Mouse (Mus musculus): ENCODE measurements around the gene Gm40460.
"Not testable (repeated sequence)": the region's sequence is repeated elsewhere in the genome, so short reads cannot be mapped to it uniquely, and the experiment has no call there.

The Gm40460 gene

GRCm38 (mm10) chr7:142240978-142241377 lies at the start of gene Gm40460:
Gene Gm40460, minus strand, starts transcription at chr7:142241078.
- no peak for DNase-seq

- not testable (repeated sequence) for DNase-seq
Observed at GRCm38 (mm10) chr7:142285910-142286612, 45.2 kb upstream of the Gm40460 start.

GRCm38 (mm10) chr7:142285130-142285835 lies 44.4 kb upstream of the Gm40460 start:
- DNase-seq, result peak; percentile 34

- peak; percentile 89 for DNase-seq
Observed at GRCm38 (mm10) chr7:142284615-142285080, 43.8 kb upstream of the Gm40460 start.

- DNase-seq, result peak; percentile 38
Observed at GRCm38 (mm10) chr7:142284023-142284591, 43.2 kb upstream of the Gm40460 start.

- not testable (repeated sequence) for DNase-seq
Observed at GRCm38 (mm10) chr7:142282847-142283246, 42.0 kb upstream of the Gm40460 start.

GRCm38 (mm10) chr7:142279291-142279690 lies 38.4 kb upstream of the Gm40460 start:
- not testable (repeated sequence) for DNase-seq

- DNase-seq, result peak; percentile 56
Observed at GRCm38 (mm10) chr7:142278183-142278582, 37.3 kb upstream of the Gm40460 start.

GRCm38 (mm10) chr7:142274263-142274662 lies 33.4 kb upstream of the Gm40460 start, which contains the start of gene Gm4559:
Gene Gm4559, minus strand, starts transcription at chr7:142274363.
- not testable (repeated sequence) for DNase-seq

GRCm38 (mm10) chr7:142258254-142258653 lies 17.4 kb upstream of the Gm40460 start, which contains the start of gene Gm2431:
Gene Gm2431, minus strand, starts transcription at chr7:142258354.
- DNase-seq, result not testable (repeated sequence)

- DNase-seq, result no peak
Observed at GRCm38 (mm10) chr7:142255517-142255916, 14.6 kb upstream of the Gm40460 start.

GRCm38 (mm10) chr7:142249824-142250223 lies 8.9 kb upstream of the Gm40460 start:
- peak; percentile 4 for DNase-seq

GRCm38 (mm10) chr7:142231540-142231939 lies 9.3 kb downstream of the Gm40460 start:
- DNase-seq, result no peak

- not testable (repeated sequence) for DNase-seq
Observed at GRCm38 (mm10) chr7:142229871-142230270, 11.0 kb downstream of the Gm40460 start, which contains the start of gene Krtap5-5. Gene Krtap5-5, minus strand, starts transcription at chr7:142229971.

GRCm38 (mm10) chr7:142224518-142224917 lies 16.4 kb downstream of the Gm40460 start:
- DNase-seq, result no peak

- not testable (repeated sequence) for DNase-seq
Observed at GRCm38 (mm10) chr7:142212136-142212535, 28.7 kb downstream of the Gm40460 start.

- DNase-seq, result no peak
Observed at GRCm38 (mm10) chr7:142211559-142211958, 29.3 kb downstream of the Gm40460 start, which contains the start of gene Gm7579. Gene Gm7579, plus strand, starts transcription at chr7:142211859.

- DNase-seq, result not testable (repeated sequence)
Observed at GRCm38 (mm10) chr7:142206891-142207290, 34.0 kb downstream of the Gm40460 start.

- no peak for DNase-seq
Observed at GRCm38 (mm10) chr7:142205488-142205887, 35.4 kb downstream of the Gm40460 start.

GRCm38 (mm10) chr7:142201064-142201463 lies 39.8 kb downstream of the Gm40460 start, which contains the start of gene Krtap5-3:
Gene Krtap5-3, plus strand, starts transcription at chr7:142201364.
- DNase-seq, result no peak

- no peak for DNase-seq
Observed at GRCm38 (mm10) chr7:142198748-142199147, 42.1 kb downstream of the Gm40460 start.

Measured in cerebellum, adult 11 months (tissue).